Mouse (Mus musculus) kidney, adult 18-20 months (tissue): ENCODE results near the gene Lman1l.

Experiments
- DNase-seq: peaks from one replicate; pipeline ENCODE4 v3.0.0; 2021

Lman1l gene

DNA sequence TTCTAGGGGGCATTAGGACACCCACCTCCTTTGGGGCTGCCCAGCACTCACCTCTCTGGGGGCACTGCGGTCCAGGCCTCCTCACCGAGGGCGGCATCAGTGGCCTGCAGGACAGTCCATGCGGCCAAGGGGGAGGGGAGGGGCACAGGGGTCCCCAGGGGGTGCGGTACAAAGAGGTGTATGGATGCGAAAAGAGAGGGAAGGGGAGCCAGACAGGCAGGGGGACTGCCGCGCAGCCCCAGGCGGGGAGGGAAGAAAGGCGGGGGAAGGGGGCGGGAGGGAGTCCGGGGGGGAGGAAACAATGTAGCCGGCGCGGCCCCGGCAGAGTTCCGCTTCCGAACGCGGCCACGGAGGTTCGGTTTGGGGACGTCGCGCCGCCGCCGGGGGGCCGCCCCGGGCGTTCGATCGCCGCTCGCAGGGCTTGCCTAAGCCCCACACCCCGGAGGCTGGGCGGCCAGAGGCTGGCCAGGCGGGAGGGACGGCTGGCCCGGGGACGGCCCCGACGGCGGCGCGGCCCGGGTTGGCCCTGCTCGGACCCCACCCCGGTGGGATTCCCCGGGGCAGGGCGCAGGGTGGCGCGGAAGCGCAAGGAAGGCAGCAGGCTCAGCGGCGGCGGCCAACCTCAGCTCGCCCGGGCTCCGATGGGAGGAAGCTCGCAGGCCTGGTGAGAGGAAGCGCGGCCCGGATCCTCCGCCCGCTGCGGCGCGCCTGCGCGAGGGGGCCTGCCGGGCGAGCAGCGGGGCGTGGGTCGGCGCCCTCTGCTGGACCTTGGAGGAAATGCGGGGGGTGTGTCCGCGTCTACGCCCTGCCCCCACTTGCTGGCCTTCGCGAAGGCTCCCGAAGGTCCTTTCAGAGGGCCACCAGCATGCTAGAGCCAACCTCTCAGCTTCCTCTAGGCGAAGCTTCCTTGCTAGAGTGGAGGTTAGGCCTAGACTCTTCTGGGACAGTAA lies 24.6 kb upstream of the Lman1l start:
- DNase-seq = peak; percentile 94

DNA sequence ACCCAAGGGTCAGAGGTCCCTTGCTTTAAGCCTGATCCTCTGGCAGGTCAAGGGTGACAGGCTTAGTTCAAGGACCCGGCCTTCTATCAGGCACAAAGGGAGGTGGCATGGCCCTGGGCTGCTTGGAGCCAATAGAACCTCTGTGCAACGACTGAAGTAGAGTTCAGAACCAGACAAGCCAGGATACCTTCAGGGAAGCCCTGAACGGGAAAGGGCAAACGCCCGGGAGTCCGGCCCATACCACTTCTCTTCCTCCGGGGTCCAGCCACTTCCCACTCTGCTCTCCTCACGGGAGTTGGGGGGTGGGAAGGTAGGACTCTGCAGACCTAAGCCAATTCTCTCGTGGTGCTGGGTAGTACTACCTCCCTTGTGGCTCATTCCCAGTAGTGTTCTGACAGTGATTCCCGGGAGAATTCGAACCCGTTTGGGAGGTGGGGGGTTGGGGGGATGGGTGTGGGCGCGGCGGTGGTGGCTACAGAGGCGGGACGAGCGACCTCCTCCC lies 23.9 kb upstream of the Lman1l start:
- DNase-seq = no peak

DNA sequence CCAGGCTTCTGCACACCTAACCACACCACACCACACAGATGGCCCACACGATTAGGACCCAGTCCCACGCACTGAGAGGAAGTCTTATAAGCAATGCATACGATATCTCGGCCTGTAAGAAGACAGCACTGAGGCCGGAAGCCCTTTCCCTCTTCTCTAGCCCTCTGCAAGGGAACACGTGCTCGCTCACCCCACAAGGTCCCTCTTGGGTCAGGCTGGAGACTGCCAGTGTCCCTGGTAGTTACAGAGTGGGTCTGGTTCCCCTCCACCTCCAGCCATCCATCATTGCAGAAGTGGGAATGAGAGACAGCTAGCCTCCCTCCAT lies 23.2 kb upstream of the Lman1l start:
- no peak for DNase-seq

DNA sequence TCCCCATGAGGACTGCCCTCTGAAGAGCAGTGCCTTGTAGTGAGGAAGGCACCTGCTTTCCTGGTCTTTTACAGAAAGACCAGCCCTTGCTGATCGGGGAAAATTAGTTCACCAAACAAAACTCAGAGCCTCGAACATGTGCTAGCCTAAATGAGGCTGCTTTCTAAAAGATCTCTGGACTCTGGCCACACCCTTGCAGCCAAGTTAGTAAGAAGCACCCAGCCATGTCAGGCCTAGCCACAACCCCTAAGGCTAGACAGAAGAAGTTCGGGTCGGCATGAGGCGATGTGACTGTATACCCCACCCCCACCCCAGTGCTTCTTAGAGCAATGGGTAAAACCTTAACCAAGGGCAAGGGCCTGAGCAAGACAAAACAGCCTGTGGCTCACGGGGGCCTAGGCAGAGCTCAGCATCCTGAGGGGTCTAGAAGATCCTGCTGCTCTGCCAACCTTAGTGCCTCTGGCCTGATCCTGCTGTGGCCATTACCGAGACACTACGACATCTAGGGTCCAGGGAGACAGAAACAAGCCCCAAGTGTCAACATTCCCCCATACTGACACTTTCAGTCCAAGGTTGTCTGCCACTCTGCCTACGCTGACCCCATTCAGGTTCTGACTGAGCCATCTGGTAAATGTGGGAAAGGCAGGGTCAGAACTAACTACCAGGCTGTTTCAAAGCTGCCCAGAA lies 22.7 kb upstream of the Lman1l start:
- peak; percentile 24 for DNase-seq

DNA sequence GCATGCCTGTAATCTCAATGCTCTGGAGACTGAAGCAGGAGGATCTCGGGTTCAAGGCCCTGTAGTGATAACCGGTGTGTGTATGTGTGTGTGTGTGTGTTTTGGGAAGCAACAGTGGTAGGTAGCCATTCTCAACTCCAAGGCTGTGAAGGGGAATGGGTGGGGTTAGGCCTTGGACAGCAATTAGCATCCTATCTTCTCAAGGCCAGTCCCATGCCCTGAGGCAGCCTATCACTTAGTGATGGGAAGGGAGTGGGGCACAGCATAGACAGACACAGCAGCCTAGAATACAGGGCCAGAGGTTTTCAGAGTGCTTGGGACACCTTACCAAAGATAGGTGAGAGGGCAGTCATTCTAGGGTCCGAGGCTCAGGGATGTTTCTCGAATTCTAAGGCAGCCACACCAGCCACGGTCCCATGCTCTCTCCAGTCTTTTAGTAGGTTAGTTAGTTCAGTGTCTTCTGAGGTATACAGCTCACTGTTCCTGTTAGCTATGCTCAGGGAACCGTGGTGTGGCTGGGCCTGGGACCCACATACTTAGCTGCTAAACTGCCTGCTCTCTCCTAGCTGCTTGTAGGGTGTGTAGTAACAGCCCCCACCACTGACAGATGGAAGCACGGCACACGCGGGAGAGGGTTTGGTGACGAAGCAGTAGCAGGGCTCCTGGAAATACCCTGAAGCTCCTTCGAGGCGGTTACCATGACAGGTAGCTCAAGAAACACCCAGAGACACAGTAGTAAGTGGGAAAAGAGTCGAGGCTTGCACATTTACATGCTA lies 21.4 kb upstream of the Lman1l start:
- no peak for DNase-seq

DNA sequence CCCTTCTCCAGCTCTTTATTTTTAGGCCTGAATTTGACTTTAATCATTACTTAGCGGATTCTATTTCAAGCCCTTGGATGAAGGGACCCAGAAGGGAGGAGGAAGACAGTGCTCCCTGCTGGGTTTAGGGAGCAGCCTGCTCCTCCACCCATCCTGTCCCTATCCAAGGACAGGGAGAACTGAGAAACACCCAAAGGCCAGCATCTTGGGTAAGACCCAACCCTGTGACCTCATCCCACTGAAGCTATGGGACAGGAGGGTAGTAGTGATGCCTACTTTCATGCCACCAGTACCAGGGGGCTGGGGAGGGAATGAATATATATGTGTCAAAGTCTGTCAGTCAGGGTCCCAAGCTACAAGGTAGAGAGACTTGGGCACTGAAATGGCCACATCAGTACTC lies 20.4 kb upstream of the Lman1l start:
- no peak for DNase-seq

DNA sequence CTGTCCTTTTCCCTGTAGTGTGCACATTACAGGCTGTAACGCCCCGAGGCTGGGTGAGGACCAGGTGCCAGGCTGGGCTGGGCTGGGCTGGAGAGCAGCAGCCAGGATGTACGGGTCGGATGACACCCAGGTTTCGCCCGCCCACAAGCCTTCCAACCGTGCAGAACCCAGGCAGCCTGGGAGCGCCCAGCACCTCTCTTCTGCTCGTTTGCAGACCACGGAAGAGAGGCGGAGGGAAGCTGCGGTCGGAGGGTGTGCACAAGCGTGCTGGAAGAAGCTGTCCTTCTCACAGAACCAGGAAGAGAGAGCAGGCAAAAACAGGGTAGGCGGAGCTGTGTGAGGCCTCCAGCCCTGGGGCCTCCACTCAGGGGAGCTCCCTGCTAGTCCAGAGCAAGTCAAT lies 19.8 kb upstream of the Lman1l start:
- DNase-seq = peak; percentile 38

DNA sequence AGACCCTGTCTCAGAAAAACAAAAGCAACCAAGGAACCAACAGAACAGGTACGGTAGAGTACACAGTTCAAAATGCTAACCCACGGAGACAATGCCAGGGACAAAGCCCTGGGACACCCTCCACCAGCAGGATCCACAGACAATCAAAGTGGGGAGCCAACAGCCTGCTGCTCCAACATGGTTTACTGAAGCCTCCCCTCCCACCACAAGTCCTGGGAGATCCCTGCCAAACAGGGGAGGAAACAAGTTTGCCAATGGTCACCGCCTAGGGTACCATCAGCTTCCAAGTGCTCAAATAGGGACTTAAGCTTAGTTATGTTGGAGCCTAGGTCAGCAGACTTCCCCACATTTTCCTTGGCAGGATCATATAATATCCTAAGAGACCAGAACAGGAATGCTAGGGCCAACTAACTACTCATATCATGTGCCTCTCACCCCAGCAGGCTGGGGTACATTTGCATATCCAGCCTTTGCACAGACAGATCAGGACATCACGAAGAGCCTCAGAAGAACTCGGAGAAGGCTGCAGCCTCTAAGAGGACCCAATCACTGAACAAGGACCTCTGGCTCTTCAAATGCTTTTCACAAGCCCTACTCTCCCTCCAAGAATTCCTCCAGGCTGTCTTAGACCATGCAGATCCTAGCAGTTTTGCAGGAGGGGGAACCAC lies 19.2 kb upstream of the Lman1l start:
- DNase-seq = no peak

DNA sequence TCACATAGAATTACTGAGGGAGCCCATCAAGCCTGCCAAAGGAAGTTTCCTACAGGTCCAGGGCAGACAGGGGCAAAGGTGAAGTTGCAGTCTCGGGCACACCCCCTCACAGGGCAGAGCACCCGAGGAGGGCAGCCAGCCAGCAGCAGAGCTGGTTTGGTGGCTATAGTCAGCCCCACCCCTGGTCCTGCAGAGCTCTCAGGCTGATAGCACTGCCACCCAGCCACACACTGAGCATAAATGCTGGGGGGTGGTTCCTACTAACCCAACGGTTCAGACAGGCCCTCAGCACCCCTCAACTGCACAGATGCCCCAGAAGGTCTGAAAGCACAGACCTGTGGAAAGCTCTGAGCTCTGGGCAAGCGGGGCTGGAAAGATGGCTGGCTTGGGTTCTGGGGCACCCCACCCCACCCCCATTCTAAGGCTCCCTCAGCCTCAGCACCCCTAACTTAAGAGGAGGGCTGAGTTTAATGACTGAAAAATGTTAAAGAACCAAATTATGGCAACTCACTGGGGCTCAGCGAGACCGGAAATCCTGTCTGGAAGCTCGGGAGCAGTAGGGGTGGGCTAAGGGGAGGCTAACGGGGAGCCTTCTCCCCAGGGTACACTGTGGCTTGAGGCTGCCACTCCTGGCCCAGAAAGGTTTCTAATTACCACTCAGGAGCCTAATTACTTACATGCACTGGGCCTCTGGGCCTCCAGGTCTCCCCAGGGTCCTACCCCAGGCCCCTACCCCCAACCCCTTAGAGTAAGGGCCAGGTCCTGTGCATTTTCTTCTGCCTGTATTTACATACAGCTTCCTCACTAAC lies 18.3 kb upstream of the Lman1l start:
- DNase-seq = peak; percentile 81

DNA sequence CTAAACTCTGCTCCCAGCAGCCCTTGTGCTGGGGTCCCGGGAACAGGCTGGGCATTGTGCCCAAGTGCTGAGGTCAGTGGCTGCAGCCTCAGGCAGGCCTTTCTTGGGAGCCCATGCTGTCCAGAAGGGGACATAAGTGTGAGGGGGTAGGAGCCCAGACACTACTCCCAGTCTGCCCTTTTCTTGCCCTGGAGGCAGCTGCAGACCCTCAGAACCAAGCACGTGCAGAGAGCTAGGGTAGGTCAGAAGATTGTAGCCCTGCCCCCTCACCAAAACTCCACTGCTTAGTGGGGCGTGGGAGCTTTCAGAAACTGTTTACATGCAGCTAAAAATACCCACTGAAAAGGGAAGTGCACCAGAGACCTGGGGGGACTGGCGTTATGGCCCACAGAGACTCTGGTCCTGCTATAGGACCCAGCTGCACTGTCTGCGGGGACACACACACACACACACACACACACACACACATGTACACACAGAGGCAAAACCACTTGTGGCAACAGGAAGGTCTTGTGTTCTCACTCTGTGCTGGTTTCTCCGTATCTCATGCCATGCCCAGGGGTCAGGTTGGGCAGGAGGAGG lies 17.3 kb upstream of the Lman1l start:
- peak; percentile 70 for DNase-seq

DNA sequence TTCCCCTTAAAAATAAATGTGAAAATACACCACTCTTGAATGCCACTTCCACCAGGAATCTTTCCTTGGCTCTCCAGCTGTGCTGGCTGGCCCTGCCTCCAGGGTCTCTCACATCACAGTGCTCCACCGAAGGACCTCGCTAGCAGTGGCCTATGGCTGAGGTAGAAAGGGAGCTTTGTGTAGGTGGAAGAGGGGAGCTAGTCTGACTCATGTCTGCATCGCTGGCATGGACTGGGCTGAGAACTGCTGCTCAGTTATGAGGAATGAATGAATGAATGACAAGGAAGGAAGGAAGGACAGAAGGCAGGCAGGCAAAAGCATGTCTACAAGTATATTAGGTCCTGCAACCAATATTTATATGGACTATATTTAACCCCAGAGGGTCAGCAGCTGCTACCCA lies 16.7 kb upstream of the Lman1l start:
- DNase-seq = no peak

DNA sequence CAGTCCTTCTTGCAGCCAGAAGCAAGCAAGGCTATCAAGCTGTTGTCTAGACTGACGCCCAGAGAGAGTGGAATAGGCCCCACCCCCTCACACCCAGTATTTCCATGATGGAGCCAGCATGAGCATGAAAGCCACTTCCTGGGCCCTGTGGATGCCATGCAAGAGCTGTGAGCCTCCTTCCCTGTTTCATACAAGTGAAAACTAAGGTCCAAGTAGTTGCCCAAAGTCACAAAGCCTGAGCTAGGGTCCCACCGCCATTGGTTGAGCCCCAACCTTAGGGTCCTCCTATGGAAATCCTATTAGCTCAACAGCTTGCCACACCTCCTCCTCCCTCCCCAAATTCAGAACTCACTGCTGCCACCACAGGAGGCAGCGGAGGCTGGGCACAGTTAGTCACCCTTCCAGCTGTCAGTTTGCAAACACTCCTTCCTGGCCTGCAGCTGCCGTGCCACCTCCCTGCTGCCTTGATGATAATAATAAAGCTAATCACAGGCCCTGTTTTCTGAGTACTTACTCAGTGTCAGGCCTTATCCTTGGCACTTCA lies 13.0 kb upstream of the Lman1l start:
- no peak for DNase-seq

DNA sequence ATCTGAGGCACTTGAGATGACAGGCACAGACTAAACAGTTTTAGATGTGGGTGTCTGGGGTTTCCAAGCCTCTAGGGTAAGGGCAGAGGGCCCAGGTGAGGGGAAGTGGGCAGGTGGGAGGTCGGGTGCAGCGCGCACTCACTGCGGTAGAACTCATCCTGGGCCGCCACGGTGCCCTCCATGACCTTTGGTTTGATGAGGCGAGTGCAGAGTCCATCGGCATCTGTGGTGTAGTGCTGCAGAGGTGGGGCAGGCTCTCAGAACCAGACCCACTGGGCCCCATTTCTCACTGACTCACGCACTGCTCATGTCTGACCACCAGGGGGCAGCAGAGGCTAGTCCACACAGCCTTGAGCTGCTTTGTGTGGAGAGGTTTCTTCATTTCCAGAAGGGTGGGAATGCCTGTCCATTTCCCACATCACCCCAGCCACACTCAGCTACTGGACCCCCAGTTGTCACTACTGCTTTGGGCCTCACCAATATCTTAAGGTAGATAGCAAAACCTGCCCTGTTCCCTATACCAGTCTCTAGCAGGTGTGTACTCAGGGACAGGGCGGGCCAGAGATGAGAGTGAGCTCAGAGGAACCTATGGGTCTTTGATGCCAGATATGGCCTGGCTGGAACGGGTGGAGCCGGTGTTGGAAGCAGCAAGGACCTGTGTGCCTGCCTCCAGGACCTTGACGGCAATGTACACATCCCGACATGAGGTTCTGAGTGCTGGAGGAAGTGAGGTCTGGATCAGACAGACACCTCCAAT lies 8.7 kb upstream of the Lman1l start:
- DNase-seq = peak; percentile 80

DNA sequence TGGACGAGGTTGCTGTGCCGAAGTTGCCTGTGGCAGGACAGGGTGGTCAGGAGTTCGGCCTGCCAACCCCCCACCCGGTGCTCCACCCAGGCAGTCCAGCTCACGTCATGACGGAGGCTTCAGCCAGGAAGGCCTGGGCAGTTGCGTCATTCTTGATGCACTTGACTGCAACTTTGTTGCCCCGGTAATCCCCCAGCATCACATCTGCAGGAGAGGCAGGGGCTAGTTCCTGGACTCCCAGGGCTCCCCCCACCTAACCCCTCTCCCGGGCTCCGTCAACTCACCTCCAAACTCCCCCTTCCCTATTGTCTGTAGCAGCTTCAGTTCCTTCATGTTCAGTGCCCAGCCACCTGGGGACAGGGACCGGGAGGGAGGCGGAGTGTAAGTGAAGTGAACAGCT lies 8.1 kb upstream of the Lman1l start:
- no peak for DNase-seq

DNA sequence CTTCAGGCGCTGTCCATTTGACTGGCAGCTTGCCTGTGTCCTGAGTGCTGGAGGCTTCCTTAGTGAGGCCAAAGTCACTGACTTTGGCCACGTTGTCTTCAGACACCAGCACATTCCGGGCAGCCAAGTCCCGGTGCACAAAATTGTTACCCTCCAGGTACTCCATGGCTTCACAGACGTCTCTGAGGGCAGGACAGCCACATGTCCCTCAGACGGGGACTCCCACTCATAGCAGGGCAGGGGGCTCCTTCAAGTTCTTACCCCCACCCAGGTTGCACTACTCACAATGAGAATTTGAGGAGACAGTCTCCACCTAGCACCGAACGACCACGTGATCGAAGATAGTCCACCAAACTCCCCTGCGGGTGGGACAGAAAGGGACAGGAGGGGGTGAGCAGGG lies 7.3 kb upstream of the Lman1l start:
- no peak for DNase-seq

DNA sequence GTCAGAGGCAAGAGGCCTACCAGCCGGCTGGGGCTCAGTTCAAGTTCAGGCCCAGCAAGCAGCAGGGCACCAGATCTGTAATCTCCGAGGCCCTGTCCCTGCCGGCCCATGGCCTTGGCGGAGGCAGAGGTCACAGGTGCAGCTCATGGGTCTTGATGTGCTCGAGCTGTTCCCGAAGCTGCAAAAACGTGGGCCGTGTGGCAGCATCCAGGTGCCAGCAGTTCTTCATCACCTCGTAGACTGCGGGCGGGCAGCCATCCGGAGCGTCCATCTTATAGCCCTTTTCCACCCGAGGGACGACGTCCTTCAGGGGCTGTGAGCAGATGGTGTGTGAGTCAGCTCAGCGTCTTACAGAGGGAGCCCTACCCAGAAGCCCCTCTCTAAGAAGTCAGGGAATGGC lies 6.6 kb upstream of the Lman1l start:
- DNase-seq = no peak

DNA sequence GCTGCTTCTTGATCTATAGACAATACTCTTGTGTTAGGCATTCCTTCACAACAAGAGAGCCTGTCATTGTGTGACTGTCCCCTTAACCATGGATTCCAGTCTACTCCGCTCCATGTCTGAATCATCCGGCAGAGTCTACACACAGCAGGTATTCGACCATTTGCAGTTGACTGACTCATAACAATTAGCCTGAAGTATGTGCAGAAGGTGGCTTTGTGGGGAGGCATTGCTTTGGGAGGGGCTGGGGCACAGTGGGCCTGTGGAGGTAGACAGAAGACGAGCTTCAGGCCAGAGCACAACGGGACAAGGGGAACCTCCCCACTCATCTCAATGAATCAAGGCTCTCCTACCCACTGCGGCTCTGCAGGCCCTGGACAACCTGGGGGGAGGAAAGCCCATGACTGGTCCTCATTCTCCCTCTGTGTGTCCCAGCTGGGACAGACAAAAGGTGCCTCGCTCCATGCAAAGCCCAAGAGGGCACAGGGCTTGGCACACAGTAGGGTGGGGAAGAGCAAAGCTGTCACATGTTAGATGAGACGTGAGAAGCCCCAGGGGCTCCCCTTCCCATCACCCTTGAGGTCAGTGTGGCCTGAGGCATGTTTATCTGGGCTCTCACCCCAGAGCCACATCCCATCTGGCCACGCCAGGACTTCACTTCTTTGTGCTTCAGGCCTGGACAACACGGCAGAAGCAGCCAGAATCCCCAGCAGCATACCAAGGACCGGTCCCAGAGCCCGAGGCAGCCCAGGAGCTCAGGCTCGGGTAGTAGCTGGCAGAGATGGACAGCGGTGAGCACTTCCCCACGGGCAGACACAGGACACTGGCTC lies 5.3 kb upstream of the Lman1l start:
- DNase-seq = no peak

DNA sequence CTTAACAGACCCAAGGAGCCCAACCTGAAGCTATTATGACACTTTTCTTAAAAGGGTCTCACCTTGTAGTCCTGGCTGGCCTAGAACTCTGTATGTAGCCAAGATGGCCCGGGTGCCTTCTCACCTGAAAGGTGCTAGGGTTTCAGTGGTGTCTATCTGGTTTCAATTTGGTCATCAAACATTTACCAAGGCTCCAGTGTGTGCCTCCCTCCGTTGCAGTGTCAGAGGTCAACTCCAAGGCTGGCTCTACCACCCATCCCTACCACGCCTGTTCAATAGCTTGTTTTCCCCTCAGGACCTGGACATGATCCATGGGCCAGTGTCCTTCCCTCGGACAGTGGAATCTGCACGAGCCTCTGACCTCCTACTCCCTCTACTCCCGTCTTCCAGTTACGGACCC lies 3.7 kb upstream of the Lman1l start:
- DNase-seq = no peak

DNA sequence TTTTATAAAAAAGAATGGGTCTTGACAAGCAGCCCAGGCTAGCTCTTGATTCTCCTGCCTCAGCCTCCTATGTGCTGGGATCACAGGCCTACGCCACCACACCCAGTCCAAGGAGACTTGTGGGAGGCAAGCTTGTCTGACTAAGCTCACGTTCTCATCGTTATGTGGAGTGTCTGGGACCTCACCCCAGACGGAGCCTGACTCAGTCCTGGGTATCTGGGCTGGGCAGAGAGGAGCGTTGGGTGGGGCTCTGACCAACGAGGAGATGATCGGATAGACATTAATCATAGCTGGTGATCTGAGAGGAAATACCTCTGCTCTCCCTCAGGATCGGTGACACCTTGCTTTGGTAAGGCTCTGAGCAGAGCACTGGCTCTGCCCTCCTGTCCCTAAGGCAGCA lies 1.7 kb downstream of the Lman1l start:
- no peak for DNase-seq
